Mouse (Mus musculus) embryo, embryonic 11.5 days (tissue): ENCODE measurements around the gene Ugt2b37.
"Not testable (repeated sequence)": the region's sequence is repeated elsewhere in the genome, so short reads cannot be mapped to it uniquely, and the experiment has no call there.

Source experiments
- DNase-seq: peaks from one replicate; pipeline ENCODE4 v3.0.0-alpha.2; 2012; ENCODE audit warnings: low read depth, low spot score

Ugt2b37 gene

GRCm38 (mm10) chr5:87254676-87255075, at the start of gene Ugt2b37:
Gene Ugt2b37, minus strand, starts transcription at chr5:87254804.
- not testable (repeated sequence) for DNase-seq

- DNase-seq = not testable (repeated sequence)
These were observed 31.6 kb upstream of the Ugt2b37 start for GRCm38 (mm10) chr5:87286180-87286579.

GRCm38 (mm10) chr5:87275986-87276385, 21.4 kb upstream of the Ugt2b37 start:
- not testable (repeated sequence) for DNase-seq

GRCm38 (mm10) chr5:87275581-87275980, 21.0 kb upstream of the Ugt2b37 start:
- no peak for DNase-seq

- no peak for DNase-seq
These were observed 1.2 kb upstream of the Ugt2b37 start for GRCm38 (mm10) chr5:87255831-87256230.

GRCm38 (mm10) chr5:87242140-87242539, 12.5 kb downstream of the Ugt2b37 start:
- DNase-seq = not testable (repeated sequence)

- not testable (repeated sequence) for DNase-seq
These were observed 58.2 kb downstream of the Ugt2b37 start for GRCm38 (mm10) chr5:87196430-87196829.
